Mouse (Mus musculus): Measurements from ENCODE around the gene Prok2.

GRCm38 (mm10) chr6:99715913-99716312 is 10.3 kb downstream of the Prok2 start:
- TF ChIP-seq USF1 (IDR thresholded peaks at IDR 0.05; ENCODE audit: low read depth, low read length) (no peak), EP300 (IDR thresholded peaks at IDR 0.05; ENCODE audit: low read depth in 1 of 2, low read length in 2 of 2) (no peak), MAX (IDR thresholded peaks at IDR 0.05; ENCODE audit: low read length) (no peak), MYC (IDR thresholded peaks at IDR 0.05; ENCODE audit: low read depth, low read length) (no peak), CTCF (IDR thresholded peaks at IDR 0.05 in 2 of 3, conservative IDR thresholded peaks at IDR 0.05 in 1 of 3; ENCODE audit: control insufficient read depth in 1 of 3, insufficient read depth in 1 of 3, low read depth in 2 of 3, low read length in 3 of 3, poor library complexity in 1 of 3, severe bottlenecking in 1 of 3) (no peak), ETS1 (IDR thresholded peaks at IDR 0.05; ENCODE audit: low read depth, low read length) (no peak), NRF1 (IDR thresholded peaks at IDR 0.05; ENCODE audit: insufficient read depth, low read depth, low read length, poor library complexity, severe bottlenecking) (no peak), ELF1 (IDR thresholded peaks at IDR 0.05; ENCODE audit: low read depth, low read length) (no peak), BHLHE40 (IDR thresholded peaks at IDR 0.05; ENCODE audit: borderline replicate concordance, low read depth, low read length) (no peak), POLR2A (IDR thresholded peaks at IDR 0.05; ENCODE audit: control insufficient read depth in 1 of 2, insufficient read depth in 1 of 2, low read depth in 1 of 2, low read length in 2 of 2, poor library complexity in 1 of 2) (no peak), HCFC1 (IDR thresholded peaks at IDR 0.05; ENCODE audit: low read depth, low read length) (no peak)

All from MEL (cell line).